Mouse (Mus musculus): ENCODE results near the gene Stab2.

DNA sequence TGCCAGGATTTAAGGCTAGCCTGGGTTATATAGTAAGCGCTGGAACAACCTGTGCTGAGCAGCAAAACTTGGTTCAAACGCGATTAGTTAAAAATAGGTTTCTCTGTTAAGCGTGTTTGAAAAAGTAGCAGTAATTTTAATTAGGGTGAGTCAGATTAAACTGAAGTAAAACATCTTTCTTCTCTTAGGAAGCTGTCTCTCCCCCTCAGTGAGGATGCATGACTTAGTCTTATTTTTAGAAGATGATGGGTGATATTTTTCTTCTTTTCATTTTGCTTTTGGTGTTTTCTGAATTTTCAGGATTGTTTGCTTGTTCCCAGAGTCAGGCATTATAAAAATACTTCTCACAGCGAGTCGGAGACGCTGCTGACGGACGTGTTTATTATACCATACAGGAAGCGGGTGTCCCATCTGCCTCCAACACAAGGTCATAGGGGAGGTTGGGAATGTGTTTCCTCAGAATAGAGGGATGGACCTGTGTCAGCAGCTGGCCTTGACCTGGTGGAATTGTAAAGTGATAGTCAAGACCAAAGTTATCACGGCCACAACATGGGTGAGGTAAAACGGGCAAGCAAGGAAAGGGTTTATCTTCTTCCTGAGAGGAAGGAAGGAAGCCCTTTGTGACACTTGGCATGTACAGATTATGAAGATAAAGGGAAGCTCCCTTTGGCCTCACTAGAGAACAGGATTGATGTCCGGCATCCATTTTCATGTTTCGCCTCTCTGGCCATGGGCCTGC lies 15.4 kb downstream of the Stab2 start:
- no peak for TF ChIP-seq CTCF (conservative IDR thresholded peaks at IDR 0.05; ENCODE audit: low read length)
- TF ChIP-seq NANOG (IDR thresholded peaks at IDR 0.05; ENCODE audit: borderline replicate concordance, low read length): no peak
- no peak for TF ChIP-seq POU5F1 (IDR thresholded peaks at IDR 0.05; ENCODE audit: borderline replicate concordance, low read length)
